Mouse (Mus musculus): ENCODE results near the gene Alyref. TPM values are rescaled to one million over a fixed set of nuclear protein-coding genes. Genes with fewer than 3 reads are reported as not detected.

Alyref gene
- 277 and 282 TPM in 2 replicates for polyA plus RNA-seq (2014; fragmentation: Nextera tagmentation; extraction: Ambion mirVana)

DNA sequence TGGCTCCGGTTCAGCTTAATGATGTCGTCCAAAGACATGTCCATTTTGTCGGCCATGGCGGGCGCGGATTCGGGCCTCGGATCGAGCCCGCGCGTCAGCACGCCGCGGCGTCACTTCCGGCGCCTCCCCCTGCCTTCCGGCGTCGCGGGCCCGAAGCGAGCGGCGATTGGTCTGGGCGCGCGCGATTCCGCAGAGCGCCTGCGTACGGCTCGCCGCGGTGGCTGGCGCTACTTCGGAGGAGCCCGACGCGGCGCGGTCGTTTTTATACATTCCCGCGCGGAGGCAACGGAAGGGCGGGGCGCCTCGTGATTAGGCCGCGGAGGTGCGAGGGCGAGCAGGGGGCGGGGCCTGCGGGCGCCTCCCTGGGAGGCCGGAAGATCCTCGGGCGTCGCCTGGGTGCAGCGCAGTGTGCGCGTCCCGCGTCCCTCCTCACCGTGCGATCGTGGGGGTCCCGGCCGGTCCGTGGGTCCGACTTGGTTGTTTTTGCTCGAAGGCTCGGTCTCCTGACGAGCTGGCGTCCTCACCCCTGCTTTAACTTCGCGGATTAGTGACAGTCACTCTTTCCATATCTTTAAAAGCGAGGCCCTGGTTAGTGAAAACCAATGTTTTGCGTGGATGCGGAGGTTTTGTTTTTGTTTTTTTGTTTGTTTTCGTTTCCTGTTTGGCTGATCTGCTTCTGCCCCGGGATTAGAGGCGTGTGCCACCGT lies at the start of gene Alyref, which contains the start of gene Anapc11:
Gene Alyref (minus strand): TSS at position 83 of the 707 bp plus-strand sequence.
Gene Anapc11 (plus strand): TSS at position 139 of the 707 bp plus-strand sequence.
- Histone ChIP-seq H3K4me1 (ENCODE audit: control insufficient read depth, insufficient read depth, low read length) (peaks cover 17% of the 10 kb centered on the region), H3K4me3 (replicated peaks; ENCODE audit: low read depth, low read length) (peak within 1 kb of the TSS; percentile 98), H3K36me3 (ENCODE audit: control insufficient read depth, insufficient read depth, low read length) (peaks cover 54% of the 10 kb centered on the region), H3K9ac (replicated peaks; ENCODE audit: low read length) (peak within 1 kb of the TSS; percentile 97), H3K9me3 (ENCODE audit: control insufficient read depth, low read length) (no peaks in the 10 kb centered on the region), H3K4me2 (ENCODE audit: low read length) (peak within 1 kb of the TSS; percentile 96), H3K27me3 (ENCODE audit: control insufficient read depth, insufficient read depth, low read length) (no peaks in the 10 kb centered on the region), H3K27ac (replicated peaks; ENCODE audit: low read depth, low read length) (peak within 1 kb of the TSS; percentile 88)
- DNase-seq: peak; percentile 99
- ATAC-seq (ENCODE audit: low FRiP score, low TSS enrichment): peak; percentile 99
- under 1% methylated on average over 88 of the region's 88 CpGs for WGBS

DNA sequence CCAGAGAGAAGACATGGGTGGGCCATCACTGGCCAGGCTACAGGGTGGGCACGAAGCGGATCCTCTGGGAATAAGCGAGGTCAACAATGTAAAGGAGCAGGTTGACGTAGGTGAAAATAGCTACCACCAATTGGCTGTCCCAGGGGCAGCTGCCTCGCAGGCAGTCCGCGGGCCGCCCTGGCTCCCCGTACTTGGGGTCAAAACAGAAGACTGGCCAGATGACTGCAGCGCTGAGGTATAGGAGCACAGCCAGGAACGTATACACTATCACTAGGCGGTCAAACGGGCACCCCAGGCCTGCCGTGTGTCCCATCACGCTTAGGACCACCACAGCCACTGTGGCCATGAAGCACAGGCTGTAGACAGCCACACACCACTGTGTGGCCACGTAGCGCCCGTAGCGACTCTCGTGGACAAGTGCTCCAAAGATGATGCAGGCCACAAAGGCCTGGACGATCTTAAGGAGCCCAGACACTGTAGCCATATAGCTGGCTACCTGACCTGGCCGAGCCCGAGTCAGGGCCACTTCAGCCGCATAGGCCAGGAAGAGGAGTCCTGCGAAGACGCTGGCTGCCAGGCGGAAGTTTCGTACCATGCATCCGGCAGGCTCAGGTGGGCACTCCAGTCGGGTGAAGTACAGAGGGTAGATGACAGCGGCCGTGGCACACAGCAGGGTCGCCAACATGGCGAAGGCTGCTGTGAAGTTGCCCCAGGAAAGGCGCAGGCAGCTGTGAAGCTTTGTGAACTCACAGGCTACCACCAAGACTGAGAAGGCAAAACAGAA lies 49.1 kb upstream of the Alyref start:
- 81% methylated on average over 35 of the region's 35 CpGs for WGBS
- Histone ChIP-seq H3K4me1 (ENCODE audit: control insufficient read depth, insufficient read depth, low read length) (peaks cover 14% of the 10 kb centered on the region), H3K9ac (replicated peaks; ENCODE audit: low read length) (0 out of 2 replicates have a peak overlapping the region, but pooled peaks have one; percentile 38), H3K27me3 (ENCODE audit: control insufficient read depth, insufficient read depth, low read length) (peaks cover 4% of the 10 kb centered on the region; the same call in 1 of the 2 replicates), H3K9me3 (ENCODE audit: control insufficient read depth, low read length) (no peaks in the 10 kb centered on the region), H3K36me3 (ENCODE audit: control insufficient read depth, insufficient read depth, low read length) (no peaks in the 10 kb centered on the region), H3K27ac (replicated peaks; ENCODE audit: low read depth, low read length) (no peak overlapping the region), H3K4me2 (ENCODE audit: low read length) (peak overlapping the region; percentile 44; the same call in 1 of the 2 replicates), H3K4me3 (replicated peaks; ENCODE audit: low read depth, low read length) (no peak overlapping the region)
- no peak for ATAC-seq (ENCODE audit: low FRiP score, low TSS enrichment)
- DNase-seq: no peak

DNA sequence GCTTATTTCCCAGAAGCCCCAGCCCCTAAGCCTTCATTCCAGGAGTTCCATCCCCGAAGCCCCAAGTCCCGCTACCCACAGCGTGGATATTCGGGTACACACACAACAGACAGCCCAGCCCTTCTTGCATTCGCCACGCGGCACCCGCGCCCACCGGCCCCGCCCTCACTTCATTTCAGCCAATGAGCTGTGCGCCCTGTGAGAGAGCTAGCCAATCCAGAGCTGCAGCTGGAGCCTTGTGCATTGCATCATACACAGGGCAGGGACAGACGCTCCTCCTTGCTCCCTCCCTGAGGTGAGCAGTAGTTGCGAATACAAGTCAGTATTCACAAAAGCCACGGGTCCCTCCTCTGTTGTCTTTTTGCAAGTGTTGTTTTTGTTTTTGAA lies 45.4 kb upstream of the Alyref start, which contains the start of gene Pycr1:
Gene Pycr1 (minus strand): TSS at position 169 of the 387 bp plus-strand sequence.
- Histone ChIP-seq H3K4me2 (ENCODE audit: low read length) (peak within 1 kb of the TSS; percentile 91), H3K9ac (replicated peaks; ENCODE audit: low read length) (peak within 1 kb of the TSS; percentile 74), H3K36me3 (ENCODE audit: control insufficient read depth, insufficient read depth, low read length) (no peaks in the 10 kb centered on the region), H3K27ac (replicated peaks; ENCODE audit: low read depth, low read length) (peak within 1 kb of the TSS; percentile 26; the same call in 1 of the 2 replicates), H3K27me3 (ENCODE audit: control insufficient read depth, insufficient read depth, low read length) (peaks cover 4% of the 10 kb centered on the region; the same call in 1 of the 2 replicates), H3K9me3 (ENCODE audit: control insufficient read depth, low read length) (no peaks in the 10 kb centered on the region), H3K4me3 (replicated peaks; ENCODE audit: low read depth, low read length) (peak within 1 kb of the TSS; percentile 48), H3K4me1 (ENCODE audit: control insufficient read depth, insufficient read depth, low read length) (peaks cover 14% of the 10 kb centered on the region)
- under 1% methylated on average over 15 of the region's 15 CpGs for WGBS
- DNase-seq (peak; percentile 96), ATAC-seq (ENCODE audit: low FRiP score, low TSS enrichment) (peak; percentile 98)

DNA sequence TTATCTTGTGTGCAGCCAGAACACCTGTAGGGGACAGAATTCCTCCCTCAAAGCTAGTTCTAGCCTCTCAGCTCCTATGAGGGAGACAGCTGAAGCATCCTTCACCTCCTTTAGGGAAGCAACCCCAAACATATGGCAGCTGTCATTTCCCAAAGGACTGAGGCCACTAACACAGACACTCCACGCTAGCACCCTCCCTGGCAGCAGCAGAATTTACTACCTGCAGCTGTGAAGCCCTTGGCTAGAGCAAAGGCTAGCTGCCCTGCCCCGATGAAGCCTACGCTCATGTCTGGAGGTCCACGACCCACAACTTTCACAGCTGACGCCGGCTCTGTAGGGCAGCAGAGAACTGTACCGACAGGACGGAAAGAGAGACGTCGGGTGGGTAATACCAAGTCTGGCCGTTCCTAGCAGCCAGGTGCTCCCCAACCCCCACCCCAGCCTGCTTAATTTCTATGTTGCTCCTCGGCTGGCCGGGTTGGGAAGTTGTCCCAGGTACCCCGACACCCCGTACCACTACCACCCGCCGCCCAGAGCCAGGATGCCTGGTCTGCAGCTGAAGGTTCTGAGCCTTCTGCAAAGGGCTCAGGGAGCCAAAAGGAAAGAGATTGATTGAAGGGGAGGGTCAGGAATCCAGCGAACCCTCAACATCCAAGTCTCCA lies 44.9 kb upstream of the Alyref start:
- peak overlapping the region; percentile 74 for H3K9ac ChIP-seq (replicated peaks; ENCODE audit: low read length)
- ATAC-seq (ENCODE audit: low FRiP score, low TSS enrichment) (peak; percentile 38; the same call in 1 of the 2 replicates), DNase-seq (no peak)
- WGBS: 2% methylated on average over 18 of the region's 18 CpGs
- H3K27ac ChIP-seq (replicated peaks; ENCODE audit: low read depth, low read length): peak overlapping the region; percentile 26; the same call in 1 of the 2 replicates
- H3K36me3 ChIP-seq (ENCODE audit: control insufficient read depth, insufficient read depth, low read length): no peaks in the 10 kb centered on the region
- peaks cover 4% of the 10 kb centered on the region; the same call in 1 of the 2 replicates for H3K27me3 ChIP-seq (ENCODE audit: control insufficient read depth, insufficient read depth, low read length)
- no peaks in the 10 kb centered on the region for H3K9me3 ChIP-seq (ENCODE audit: control insufficient read depth, low read length)
- peak overlapping the region; percentile 91 for H3K4me2 ChIP-seq (ENCODE audit: low read length)
- H3K4me3 ChIP-seq (replicated peaks; ENCODE audit: low read depth, low read length): peak overlapping the region; percentile 48
- H3K4me1 ChIP-seq (ENCODE audit: control insufficient read depth, insufficient read depth, low read length): peaks cover 12% of the 10 kb centered on the region

DNA sequence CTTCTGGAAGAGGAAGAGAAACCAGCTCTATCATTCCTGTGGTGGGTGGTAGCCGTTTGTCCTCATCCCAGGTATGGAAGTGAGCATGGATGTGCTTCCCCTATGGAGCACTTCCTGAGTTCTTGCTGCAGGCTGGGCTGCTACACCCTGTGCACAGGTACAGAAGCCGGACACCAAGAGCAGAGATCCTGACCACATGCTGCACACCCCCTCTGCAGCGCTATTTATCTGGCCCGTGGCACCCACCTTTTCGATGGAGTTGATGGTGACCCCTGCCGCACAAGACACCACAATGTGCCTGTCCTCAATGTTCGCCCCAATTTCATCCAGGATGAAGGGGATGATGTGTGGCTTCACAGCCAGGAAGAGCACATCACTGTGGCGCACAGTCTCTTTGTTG lies 43.7 kb upstream of the Alyref start:
- Histone ChIP-seq H3K9me3 (ENCODE audit: control insufficient read depth, low read length) (no peaks in the 10 kb centered on the region), H3K4me1 (ENCODE audit: control insufficient read depth, insufficient read depth, low read length) (peaks cover 9% of the 10 kb centered on the region), H3K4me2 (ENCODE audit: low read length) (no peak overlapping the region), H3K27ac (replicated peaks; ENCODE audit: low read depth, low read length) (no peak overlapping the region), H3K9ac (replicated peaks; ENCODE audit: low read length) (no peak overlapping the region), H3K36me3 (ENCODE audit: control insufficient read depth, insufficient read depth, low read length) (no peaks in the 10 kb centered on the region), H3K27me3 (ENCODE audit: control insufficient read depth, insufficient read depth, low read length) (peaks cover 4% of the 10 kb centered on the region; the same call in 1 of the 2 replicates), H3K4me3 (replicated peaks; ENCODE audit: low read depth, low read length) (no peak overlapping the region)
- WGBS: 92% methylated on average over 8 of the region's 8 CpGs
- no peak for DNase-seq
- no peak for ATAC-seq (ENCODE audit: low FRiP score, low TSS enrichment)

DNA sequence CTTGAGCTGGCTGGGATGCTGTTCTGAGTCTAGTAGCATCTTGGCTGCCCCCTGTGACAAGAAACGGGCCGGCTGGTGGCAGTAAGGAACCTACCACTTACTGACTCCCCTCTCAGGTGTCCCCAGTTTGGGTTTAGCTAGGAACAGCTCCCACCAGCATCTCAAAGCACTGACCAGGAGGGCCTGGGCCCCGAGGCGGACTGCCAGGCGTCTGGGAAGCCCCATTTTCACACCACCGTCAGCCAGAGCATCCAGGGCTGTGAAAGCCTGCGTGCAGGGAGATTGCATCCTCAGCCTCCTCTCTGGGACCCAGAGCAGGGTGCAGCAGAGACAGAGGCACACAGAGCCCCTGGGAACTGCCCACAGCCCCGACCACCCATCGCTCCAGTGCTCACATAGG lies 43.1 kb upstream of the Alyref start:
- Histone ChIP-seq H3K4me2 (ENCODE audit: low read length) (no peak overlapping the region), H3K36me3 (ENCODE audit: control insufficient read depth, insufficient read depth, low read length) (no peaks in the 10 kb centered on the region), H3K4me1 (ENCODE audit: control insufficient read depth, insufficient read depth, low read length) (peaks cover 9% of the 10 kb centered on the region), H3K27ac (replicated peaks; ENCODE audit: low read depth, low read length) (no peak overlapping the region), H3K9ac (replicated peaks; ENCODE audit: low read length) (no peak overlapping the region), H3K9me3 (ENCODE audit: control insufficient read depth, low read length) (no peaks in the 10 kb centered on the region), H3K4me3 (replicated peaks; ENCODE audit: low read depth, low read length) (no peak overlapping the region), H3K27me3 (ENCODE audit: control insufficient read depth, insufficient read depth, low read length) (peaks cover 4% of the 10 kb centered on the region; the same call in 1 of the 2 replicates)
- no peak for ATAC-seq (ENCODE audit: low FRiP score, low TSS enrichment)
- DNase-seq: no peak
- 58% methylated on average over 9 of the region's 9 CpGs for WGBS

DNA sequence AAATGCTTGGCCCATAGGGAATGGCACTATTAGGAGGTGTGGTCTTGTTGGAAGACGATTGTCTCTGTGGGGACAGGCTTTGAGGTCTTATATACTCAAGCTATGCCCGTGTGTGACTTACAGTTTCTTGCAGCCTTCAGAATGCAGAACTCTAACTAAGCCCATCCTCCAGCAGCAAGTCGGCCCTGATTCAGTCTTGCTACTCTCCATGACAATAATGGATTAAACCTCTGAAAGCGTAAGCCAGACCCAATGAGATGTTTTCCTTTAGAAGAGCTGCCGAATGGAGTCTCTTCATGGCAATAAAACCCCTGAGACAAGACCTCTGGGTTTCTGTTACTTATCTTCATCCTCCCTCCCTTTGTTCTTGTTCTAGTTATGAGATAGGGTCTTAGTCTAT lies 36.6 kb upstream of the Alyref start:
- 62% methylated on average over 5 of the region's 5 CpGs for WGBS
- ATAC-seq (ENCODE audit: low FRiP score, low TSS enrichment) (no peak), DNase-seq (no peak)
- Histone ChIP-seq H3K36me3 (ENCODE audit: control insufficient read depth, insufficient read depth, low read length) (no peaks in the 10 kb centered on the region), H3K9me3 (ENCODE audit: control insufficient read depth, low read length) (no peaks in the 10 kb centered on the region), H3K27ac (replicated peaks; ENCODE audit: low read depth, low read length) (no peak overlapping the region), H3K4me1 (ENCODE audit: control insufficient read depth, insufficient read depth, low read length) (peaks cover 11% of the 10 kb centered on the region), H3K9ac (replicated peaks; ENCODE audit: low read length) (no peak overlapping the region), H3K4me2 (ENCODE audit: low read length) (no peak overlapping the region), H3K4me3 (replicated peaks; ENCODE audit: low read depth, low read length) (no peak overlapping the region), H3K27me3 (ENCODE audit: control insufficient read depth, insufficient read depth, low read length) (no peaks in the 10 kb centered on the region)

All from midbrain, embryonic 14.5 days (tissue).